Mouse (Mus musculus): ENCODE results near the gene Antxr1. TPM values are rescaled to one million over a fixed set of nuclear protein-coding genes. Genes with fewer than 3 reads are reported as not detected.
A peak's percentile ranks its signal among the peaks of the same experiment; 100 is the strongest.

Gene Antxr1
- total RNA-seq, 2 experiments from 2014 or later = 6.5 to 7.6 TPM

DNA sequence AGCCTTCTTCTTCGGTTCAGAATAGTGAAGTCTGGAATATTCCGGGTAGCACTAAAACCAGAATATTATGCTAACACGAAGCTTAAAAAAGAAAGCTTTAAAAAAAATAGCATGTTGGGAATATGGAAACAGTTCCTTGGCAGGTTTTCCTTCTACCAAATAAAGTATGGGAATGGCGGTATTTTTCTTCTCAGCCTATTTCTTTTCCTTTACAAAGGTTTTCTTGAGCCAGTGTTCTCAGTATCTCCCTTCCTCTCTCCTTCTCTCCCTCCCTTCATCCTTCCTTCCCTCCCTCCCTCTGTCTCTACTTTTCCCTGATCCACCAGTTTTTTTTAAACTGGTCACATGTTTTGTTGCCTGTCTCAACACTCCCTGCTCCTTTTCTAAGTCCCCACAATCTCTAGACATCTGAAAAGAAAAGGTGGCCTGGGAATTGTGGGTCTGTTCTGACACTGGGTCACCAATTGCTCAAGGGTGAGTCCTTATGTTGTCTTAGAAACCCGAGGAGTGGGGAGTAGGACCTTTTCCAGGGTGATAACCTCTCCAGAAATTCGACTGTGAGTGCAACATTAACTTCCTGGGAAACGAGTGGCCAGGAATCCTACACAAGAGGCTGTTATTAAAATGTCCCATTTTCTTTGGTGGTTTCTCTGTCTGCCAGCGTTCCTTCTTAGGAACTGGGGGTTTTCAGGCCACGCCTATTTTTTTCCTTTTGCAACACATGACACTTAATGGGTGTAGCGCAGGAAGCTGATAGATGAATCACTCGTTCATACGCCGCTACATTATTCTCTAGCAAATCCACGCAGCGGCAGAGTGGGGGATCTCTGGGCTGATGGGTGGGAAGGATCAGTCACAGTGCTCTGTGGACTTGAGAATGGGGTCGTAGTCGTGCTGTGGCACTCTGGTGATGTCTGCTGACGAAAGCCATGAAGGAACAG, 42.4 kb downstream of the Antxr1 start:
- DNase-seq = no peak

DNA sequence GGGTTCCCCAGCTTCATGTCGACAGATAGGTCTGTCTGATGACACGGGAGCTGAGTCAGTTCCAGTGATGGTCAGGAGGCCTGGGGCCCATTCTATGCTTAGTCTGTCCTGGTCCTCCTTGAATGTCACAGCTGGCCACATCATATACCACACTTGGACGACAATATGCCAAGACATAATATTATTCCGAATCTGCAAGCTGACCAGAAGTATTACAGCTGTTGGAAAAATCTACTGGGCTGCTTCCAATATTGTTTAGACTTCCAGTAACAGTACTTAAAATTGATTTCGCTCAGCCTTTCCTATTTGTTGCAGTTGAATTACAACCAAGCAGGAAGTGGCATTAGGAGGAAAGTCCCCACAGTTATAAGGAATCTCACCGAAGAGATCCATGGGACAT, 48.4 kb downstream of the Antxr1 start:
- DNase-seq = no peak

- no peak for DNase-seq
These were observed 50.3 kb downstream of the Antxr1 start for GRCm38 (mm10) chr6:87285365-87285749.

DNA sequence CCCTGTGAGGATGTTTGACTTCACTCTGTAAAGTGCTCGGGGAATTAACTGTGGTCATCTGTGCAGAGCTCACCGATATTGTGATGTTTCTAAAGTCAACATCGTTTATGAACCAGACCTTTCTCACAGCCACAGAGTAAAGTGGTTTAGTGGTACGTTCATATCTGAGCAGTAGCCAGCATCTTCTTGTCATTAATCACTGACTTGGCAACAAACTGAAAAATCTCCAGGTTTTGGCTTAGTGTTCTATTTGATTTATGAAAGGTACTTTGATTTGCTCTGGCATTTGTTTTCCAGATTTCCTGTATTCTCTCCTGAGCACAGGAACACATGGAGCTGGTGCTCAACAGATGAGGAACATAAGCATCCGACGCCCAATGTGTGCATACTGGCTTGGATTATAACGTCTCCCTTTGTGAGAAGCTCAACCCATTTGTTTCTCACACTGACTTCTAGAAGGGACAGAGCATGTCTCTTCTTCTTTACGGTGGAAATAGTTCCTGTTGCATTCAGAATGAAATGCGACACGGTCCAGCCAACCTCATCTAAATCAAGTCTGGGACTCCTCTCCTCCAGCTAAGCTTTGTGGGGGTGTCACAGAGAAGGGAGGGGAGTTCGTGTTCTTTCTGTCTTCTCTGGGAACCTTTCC, 50.8 kb downstream of the Antxr1 start:
- DNase-seq = no peak

- peak; percentile 67 for DNase-seq
These were observed 53.3 kb downstream of the Antxr1 start for GRCm38 (mm10) chr6:87282346-87282781.

DNA sequence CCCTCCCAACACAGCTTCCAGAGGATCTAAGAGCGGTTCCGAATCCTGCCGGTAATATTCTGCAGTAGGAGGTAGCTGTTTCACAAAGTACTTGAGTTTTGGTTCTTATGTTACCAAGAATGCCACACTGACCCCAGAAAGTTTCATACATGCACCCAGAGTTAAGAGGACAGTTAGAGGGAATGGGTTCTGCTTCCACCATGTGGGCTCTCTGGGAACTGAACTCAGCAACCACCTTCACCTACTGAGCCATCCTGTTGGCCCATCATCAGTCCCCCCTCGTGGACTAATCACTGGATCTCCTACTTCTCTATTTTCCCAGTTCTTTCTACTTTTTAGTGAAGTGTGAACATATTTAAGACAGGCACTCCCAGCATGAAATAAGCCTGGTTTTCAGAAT, 53.9 kb downstream of the Antxr1 start:
- DNase-seq = no peak

DNA sequence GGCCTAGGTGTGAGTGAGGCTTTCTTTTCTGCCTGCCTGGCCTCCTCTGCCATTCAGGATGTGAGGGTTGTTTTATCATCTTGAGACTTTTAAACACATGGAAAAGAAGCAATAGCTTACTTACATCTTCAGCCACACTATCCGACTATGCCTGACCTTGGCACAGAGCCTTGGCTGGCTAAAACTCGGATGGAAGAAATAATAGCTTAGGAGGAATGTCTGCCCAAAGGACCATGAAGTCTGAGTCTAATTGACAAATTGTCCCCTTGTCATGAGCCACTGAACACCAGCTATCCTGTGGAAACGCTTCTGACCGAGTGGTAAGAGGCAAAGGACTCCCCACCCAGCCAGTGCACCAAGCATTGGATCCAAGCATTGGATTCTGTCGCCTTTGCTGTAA, 57.5 kb downstream of the Antxr1 start:
- DNase-seq = no peak

DNA sequence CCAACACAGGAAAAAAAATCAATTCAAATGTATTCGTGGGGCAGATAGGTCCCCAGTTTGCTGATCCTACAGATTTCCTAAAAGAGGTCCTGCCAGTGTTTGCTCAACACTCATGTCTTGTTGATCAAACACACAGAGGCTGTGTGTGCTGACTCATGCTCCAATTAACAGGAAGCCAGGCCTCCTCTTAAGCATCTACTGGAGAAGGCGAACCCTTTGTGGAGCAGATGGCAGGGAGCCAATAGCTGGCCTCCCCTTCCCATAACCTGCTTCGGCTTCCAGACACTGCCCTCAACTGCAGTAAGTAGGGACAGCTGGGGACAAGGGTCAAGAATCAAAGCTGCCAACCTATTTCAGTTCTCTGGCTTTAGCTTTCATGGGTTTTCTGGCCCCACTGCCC, 58.1 kb downstream of the Antxr1 start:
- DNase-seq = peak; percentile 37 to 45

DNA sequence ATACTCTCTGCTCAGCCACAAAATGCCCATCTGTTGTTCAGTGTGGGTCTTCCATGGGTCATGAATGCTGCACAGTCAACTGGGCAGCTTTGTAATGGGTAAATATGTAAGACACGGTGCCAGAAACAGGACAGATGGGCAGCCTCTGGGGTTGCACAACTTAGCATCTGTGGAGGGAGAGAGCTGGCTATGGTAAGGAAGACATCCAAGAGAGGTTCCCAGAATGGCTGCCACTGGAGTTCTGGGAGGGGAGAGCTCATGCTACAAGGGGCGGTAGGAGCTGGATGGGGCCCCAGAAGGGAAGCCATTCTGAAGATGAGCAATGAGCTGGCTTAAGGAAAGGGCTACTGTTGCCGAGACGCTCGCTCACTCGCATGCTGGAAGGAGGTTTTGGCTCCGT, 58.7 kb downstream of the Antxr1 start:
- peak in 1 of 2 experiments; percentile 18 for DNase-seq

- no peak for DNase-seq
These were observed 60.8 kb downstream of the Antxr1 start for GRCm38 (mm10) chr6:87274779-87275178.

GRCm38 (mm10) chr6:87273791-87274190, 61.8 kb downstream of the Antxr1 start:
- DNase-seq = no peak

DNA sequence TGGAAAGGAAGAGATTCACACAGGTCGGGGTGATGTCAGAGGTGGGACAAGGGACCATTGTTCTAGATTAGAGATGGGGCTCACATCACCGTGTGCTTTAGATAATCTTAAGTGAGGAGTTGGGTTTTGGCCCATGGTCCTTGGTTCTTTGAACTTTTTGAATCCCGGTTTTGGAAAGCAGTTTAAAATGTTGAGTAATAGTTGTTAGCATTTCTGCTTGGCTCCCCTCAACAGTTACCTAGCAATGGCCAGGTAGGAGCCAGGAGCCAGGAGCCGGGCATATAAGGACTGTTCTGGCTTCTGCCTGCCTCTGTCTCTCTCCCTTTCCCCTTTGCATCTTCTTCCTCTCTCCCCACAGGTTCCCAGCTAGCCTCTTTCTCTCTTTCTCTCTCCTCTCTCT, 62.5 kb downstream of the Antxr1 start:
- no peak for DNase-seq

DNA sequence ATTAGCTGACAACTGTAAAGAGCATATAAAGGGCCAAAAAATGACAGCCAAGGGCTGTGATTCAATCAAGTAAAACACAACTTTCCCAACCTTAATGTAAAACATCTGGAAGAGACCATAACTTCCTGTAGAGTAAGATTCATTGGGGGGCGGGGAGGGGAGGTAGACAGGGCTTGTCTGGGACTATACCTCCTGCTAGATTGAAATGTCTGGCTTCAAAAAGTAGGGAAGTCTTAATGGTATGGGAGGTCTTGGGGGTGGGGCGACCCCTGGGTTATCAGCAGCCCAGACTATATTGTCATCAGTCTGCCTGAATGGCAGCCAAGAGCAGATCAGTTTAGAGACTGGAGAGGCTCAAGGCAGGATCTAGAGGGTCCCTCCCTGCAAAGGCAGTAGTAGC, 63.4 kb downstream of the Antxr1 start:
- no peak for DNase-seq

DNA sequence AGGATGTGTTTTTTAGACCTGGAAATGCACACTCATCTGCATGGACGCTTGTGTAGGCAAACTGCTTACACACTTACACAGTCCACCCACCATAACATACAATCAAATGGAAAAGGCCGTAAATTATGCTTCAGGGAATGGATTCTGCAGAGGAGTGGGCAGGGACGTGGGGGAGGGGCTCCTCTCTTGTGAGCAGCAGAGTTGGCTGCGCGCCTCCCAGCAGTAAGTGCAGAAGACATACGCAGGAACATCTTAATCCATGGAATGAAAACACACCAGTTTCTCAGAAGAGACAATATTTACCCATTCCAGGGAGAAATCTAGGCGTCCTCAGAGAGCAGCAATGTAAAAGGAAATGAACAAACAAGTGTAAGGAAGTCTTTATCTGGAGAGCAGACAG, 65.2 kb downstream of the Antxr1 start:
- DNase-seq = no peak

GRCm38 (mm10) chr6:87269950-87270349, 65.7 kb downstream of the Antxr1 start:
- DNase-seq = no peak

- no peak for DNase-seq
These were observed 73.0 kb downstream of the Antxr1 start for GRCm38 (mm10) chr6:87262666-87263065.

DNA sequence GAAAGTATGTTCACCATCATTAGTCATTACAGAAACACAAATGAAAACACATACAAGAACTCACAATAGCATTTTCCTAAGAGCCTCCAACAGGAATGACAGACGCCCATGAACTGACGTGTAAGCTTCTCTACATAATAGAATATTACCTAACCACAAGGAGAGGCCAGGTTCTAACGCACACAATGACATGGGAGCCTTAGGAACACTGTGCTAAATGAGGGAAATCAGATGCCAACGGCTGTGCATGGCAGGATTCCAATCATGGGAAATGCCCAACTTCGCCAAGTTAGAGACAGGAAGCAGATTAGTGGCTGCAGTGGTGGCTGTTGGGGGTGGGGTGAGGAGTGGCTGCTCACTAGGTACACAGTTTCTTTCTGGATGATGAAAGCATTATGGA, 76.6 kb downstream of the Antxr1 start:
- DNase-seq = no peak

DNA sequence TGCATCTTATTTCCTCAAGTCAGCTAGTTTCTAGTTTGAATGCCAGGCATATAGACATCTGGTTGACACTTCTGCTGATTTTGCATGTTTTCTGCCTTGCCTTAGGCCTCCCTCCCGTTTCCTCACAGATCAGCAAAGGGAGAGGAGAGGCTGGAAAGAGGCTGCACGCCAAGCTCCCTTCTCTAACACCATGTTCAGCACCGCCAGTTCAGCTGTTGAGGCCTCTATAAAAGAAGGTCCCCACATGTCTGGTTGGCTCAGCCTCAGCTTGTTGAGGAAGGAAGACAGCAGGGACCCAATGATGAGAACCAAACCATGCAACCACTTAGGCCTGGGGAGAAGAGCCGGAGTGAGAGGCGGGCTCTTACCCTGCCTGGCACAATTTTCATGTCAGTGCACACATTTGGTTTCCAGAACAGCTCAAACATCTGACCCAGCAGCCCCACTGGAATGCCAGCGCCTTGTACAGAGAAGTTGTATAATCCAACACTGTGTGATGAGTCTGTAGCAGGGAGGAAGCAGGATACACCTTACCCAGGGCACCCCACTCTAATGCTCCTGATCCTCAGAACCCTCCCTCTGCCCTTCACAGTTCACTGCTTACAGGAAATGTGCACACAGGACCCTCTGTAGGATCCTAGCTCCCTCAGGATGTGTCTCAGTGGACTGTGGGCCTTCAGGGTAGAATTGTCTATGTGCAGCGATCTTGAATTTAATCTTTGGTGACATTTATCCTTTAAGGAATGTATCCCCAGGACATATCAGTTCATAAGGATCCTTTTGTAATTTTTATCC, 77.4 kb downstream of the Antxr1 start:
- peak in 1 of 2 experiments; percentile 18 for DNase-seq

GRCm38 (mm10) chr6:87257471-87257870, 78.2 kb downstream of the Antxr1 start:
- no peak for DNase-seq

GRCm38 (mm10) chr6:87255668-87256067, 80.0 kb downstream of the Antxr1 start:
- DNase-seq = no peak

GRCm38 (mm10) chr6:87254756-87255155, 80.9 kb downstream of the Antxr1 start:
- DNase-seq = peak in 1 of 2 experiments; percentile 11

DNA sequence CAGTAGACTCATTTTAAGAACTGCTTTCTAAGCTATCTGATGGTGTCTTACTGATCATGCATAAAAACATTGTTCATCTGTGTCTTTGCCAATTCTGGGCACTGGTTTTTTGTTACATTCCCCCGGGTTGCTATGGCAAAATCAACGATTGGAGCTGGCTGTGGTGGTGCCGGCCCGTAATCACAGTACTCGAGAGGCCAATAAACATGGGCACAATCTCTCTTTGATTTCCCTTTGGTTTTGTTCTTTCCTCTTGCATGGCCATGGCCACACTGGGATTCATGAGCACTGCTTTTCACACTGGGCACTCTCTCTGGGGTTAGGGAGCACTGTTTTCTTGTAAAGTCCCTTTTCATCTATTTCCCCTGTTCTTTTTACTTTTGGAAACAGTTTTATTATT, 83.9 kb downstream of the Antxr1 start:
- DNase-seq = no peak

GRCm38 (mm10) chr6:87250701-87251100, 84.9 kb downstream of the Antxr1 start:
- no peak for DNase-seq
